Mouse (Mus musculus) E14TG2a.4 (cell line): Measurements from ENCODE around the gene Dbnl.

Source experiments
- H3K27me3 ChIP-seq: 2 replicates; pipeline ENCODE4 v1.6.1; 2014; ENCODE audit warnings: low read length, control low read depth; ENCODE audit not compliant: insufficient read depth
- H3K36me3 ChIP-seq: 2 replicates; pipeline ENCODE4 v1.6.1; 2014; ENCODE audit warnings: low read length, control low read depth; ENCODE audit not compliant: insufficient read depth
- H3K4me1 ChIP-seq: replicated peaks from 2 replicates; pipeline ENCODE4 v1.6.1; 2014; ENCODE audit warnings: low read depth, low read length, control low read depth
- H3K4me3 ChIP-seq: replicated peaks from 2 replicates; pipeline ENCODE4 v1.5.1; 2014; ENCODE audit warnings: mild to moderate bottlenecking, low read length
- H3K9me3 ChIP-seq: 2 replicates; pipeline ENCODE4 v1.6.1; 2014; ENCODE audit warnings: low read length, control low read depth
- CTCF ChIP-seq: conservative IDR thresholded peaks from 2 replicates; pipeline ENCODE4 v1.5.1; 2014; ENCODE audit warnings: low read length
- NANOG ChIP-seq: IDR thresholded peaks from 2 replicates; pipeline ENCODE4 v1.6.1; 2014; ENCODE audit warnings: borderline replicate concordance, low read length, mixed read lengths
- POU5F1 ChIP-seq: IDR thresholded peaks from 2 replicates; pipeline ENCODE4 v1.6.1; 2014; ENCODE audit warnings: low read length, borderline replicate concordance

Gene Dbnl

DNA sequence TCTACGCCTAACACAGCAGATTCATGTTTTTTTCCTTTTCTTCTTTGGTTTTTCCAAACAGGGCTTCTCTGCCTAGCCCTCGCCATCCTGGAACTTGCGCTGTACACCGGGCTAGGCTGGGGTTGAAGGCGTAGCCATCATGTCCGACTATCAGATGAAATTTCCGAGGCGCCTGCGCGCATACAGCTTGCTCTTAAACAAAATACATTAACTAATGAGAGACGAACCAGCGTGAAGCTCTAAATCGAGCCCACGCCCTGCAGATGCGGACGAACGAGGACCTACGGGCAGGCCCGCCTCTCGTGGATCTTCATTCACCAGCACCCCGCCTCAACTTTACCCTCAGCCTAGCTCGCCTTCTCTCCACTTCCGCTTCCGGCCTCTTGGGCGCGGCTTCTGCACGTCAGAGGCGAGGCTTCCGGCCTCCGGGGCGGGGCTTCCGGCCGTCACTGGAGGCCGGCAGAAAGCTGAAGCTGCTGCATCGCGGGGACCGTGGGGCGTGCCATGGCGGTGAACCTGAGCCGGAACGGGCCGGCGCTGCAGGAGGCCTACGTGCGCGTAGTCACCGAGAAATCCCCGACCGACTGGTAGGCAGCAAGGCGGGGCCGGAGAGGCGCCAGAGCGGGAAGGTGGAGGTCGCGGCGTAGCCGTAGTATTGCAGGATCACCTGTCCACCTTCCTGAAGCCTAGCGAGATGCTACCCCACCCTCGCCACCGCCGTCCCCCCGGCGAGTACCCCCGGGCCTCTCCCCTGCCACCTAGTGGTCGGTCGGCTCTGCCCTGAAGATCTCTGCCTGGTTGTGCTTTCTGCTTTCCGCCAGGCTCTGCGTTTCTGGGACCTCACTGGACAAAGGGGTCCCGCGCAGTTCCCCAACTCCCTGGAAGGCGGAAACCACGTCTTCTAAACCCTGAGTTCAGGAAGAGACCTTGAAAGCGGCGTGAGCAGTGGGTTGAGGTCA, at the start of gene Dbnl:
Dbnl (plus strand) TSS at position 433 of the 959 bp plus-strand sequence.
- H3K9me3 ChIP-seq = no peaks in the 10 kb centered on the region
- peaks cover 43% of the 10 kb centered on the region for H3K36me3 ChIP-seq
- peaks cover 47% of the 10 kb centered on the region for H3K4me1 ChIP-seq
- TF ChIP-seq POU5F1 (no peak), CTCF (peak; percentile 78), NANOG (no peak)
- H3K4me3 ChIP-seq = peak within 1 kb of the TSS; percentile 94
- no peaks in the 10 kb centered on the region for H3K27me3 ChIP-seq

DNA sequence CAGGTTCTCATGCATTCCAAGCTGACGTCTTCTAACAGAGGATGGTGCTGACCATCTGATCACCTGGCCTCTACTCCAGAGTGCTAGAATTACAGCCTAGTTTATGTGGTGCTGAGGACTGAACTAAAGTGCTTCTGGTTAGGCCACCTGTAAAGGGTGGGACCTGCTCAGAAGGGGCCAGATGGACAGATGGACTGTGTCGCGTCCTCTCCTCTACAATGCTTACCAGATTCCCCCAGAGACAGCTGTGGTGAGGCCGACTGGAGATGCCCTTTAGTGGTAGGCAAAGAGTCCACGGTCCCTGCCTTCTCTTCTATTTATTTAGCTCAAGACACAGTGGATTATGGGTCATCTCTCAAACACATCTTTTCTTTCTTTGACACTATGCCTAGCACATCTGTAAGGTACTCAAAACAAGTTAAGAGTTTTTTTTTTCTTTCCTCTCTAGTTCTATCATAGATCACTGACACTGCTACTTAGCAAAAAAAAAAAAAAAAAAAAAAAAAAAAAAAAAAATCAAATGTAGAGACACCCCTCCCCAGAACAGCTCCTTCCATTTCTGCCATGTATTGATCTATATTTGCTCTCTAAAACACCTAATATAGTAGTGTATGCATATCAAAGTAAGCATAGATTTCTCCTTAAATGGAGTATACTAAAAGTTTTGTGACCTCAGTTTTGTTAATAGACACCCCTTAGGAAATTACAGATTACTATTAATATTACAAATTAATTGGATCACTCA, 49.2 kb upstream of the Dbnl start:
- TF ChIP-seq POU5F1 (no peak), CTCF (no peak), NANOG (no peak)
- Histone ChIP-seq H3K9me3 (peaks cover 4% of the 10 kb centered on the region), H3K4me1 (peaks cover 50% of the 10 kb centered on the region), H3K4me3 (no peak overlapping the region), H3K27me3 (peaks cover 3% of the 10 kb centered on the region; the same call in 1 of the 2 replicates), H3K36me3 (no peaks in the 10 kb centered on the region)

DNA sequence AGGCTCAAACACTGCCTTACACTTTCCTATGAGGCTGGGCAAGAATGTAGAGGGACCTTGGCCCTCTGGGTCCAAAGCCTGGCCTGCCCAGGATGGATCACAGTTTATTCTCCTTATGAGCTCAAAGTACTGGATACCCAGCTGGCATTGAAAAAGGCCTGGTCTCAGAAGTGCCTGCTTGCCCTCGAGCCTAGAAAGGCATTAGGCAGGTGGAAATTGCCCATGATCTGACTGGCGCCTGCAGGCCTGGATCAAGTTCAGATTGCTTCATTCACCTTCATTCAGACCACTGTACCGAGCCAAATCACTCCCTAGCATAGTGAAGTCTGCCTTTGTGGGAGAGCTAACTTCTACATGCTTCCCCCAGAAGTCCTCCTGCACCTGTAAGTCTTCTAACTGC, 48.4 kb upstream of the Dbnl start:
- peaks cover 43% of the 10 kb centered on the region for H3K4me1 ChIP-seq
- peaks cover 4% of the 10 kb centered on the region for H3K9me3 ChIP-seq
- peaks cover 3% of the 10 kb centered on the region; the same call in 1 of the 2 replicates for H3K27me3 ChIP-seq
- no peaks in the 10 kb centered on the region for H3K36me3 ChIP-seq
- TF ChIP-seq POU5F1 = no peak
- no peak for TF ChIP-seq CTCF
- no peak for TF ChIP-seq NANOG
- peak overlapping the region; percentile 91 for H3K4me3 ChIP-seq

DNA sequence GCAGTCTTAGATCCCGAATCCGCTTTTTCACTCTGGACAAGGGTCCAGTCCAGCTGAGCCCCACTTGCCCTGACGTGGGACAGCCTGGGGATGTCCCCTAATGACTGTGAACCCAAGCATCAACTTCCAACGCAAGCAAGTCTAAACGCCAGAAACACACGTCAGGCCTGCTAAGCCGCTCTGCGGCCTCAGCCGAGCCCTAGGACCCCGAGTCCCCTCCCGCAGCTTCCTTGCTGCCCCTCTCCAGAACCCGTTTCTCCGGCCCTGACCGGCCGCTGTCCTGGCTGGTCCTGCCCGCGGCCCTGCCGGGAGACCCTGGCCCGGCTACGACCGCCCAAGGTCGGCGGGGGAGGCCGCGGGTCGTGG, 47.7 kb upstream of the Dbnl start:
- TF ChIP-seq POU5F1 = no peak
- TF ChIP-seq CTCF = no peak
- no peak for TF ChIP-seq NANOG
- H3K4me1 ChIP-seq = peaks cover 35% of the 10 kb centered on the region
- no peaks in the 10 kb centered on the region for H3K36me3 ChIP-seq
- H3K9me3 ChIP-seq = peaks cover 4% of the 10 kb centered on the region
- peaks cover 3% of the 10 kb centered on the region; the same call in 1 of the 2 replicates for H3K27me3 ChIP-seq
- peak overlapping the region; percentile 91 for H3K4me3 ChIP-seq

DNA sequence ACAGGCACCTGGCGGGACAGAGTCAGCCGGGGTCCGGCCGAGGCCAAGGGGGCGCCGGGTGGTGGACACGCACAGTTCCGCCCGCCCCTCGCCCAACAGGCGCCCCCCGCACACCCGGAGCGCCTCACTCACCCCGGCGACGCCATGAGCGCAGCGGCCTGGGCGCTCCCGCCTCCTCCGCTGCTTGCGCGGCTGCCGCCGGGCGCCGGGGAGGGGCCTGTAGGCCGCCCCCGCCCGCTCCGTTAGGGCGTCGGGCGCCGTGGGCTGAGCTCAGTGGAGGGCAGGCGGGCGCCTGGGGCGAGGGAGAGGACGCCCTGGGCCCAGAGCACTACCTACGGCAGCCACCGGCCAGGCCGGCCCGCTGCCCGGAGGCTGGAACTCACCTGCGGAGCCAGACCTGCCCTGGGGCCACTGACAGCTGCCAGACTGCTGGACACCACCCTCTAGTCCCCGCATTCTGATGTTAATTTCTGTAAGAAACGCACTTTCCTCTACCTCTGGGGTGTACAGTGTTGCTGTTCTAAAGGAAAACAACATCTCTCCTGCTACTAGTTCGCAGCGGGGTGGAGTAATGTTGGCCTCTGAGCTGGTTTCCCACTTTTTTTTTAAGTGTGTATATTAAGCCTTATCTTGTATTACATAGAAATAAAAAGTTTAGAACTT, 47.2 kb upstream of the Dbnl start:
- Histone ChIP-seq H3K36me3 (no peaks in the 10 kb centered on the region), H3K27me3 (peaks cover 3% of the 10 kb centered on the region; the same call in 1 of the 2 replicates), H3K4me1 (peaks cover 34% of the 10 kb centered on the region), H3K4me3 (peak overlapping the region; percentile 91), H3K9me3 (peaks cover 4% of the 10 kb centered on the region)
- TF ChIP-seq CTCF = no peak
- peak; percentile 67; the same call in 1 of the 2 replicates for TF ChIP-seq POU5F1
- TF ChIP-seq NANOG = peak; percentile 16; the same call in 1 of the 2 replicates

DNA sequence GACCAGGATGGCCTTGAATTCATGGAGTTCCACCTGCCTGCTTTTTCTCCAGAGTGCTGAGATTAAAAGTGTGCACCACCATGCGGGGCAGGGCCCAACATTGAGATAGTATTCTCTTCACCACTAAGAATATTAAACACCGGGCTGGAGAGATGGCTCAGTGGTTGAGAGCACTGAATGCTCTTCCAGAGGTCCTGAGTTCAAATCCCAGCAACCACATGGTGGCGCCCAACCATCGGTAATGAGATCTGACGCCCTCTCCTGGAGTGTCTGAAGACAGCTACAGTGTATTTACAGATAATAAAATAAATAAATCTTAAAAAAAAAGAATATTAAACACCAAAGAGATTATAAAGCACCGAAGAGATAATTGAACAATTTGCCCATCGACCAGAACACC, 46.2 kb upstream of the Dbnl start:
- H3K36me3 ChIP-seq = no peaks in the 10 kb centered on the region
- H3K9me3 ChIP-seq = peaks cover 4% of the 10 kb centered on the region
- TF ChIP-seq NANOG (no peak), CTCF (0 out of 2 replicates have a peak, but pooled peaks have one; percentile 9)
- peaks cover 3% of the 10 kb centered on the region; the same call in 1 of the 2 replicates for H3K27me3 ChIP-seq
- no peak overlapping the region for H3K4me3 ChIP-seq
- H3K4me1 ChIP-seq = peaks cover 34% of the 10 kb centered on the region

DNA sequence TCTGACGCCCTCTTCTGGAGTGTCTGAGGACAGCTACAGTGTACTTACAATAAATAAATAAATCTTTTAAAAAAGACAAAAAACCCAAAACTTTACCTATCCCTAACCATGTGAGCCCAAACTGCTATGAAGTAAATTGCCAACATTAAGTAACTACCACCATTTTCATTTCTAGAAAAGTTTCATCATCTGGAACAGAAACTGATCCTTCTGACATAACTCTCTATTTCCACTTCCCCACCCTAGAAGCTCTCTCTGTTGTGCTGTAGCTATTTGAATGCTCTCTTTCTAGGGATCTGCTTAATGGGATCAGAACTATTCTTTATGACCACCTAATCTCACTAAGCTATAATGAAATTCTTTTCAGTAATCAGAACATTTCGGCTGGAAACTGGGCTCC, 43.3 kb upstream of the Dbnl start:
- Histone ChIP-seq H3K4me1 (peaks cover 15% of the 10 kb centered on the region), H3K9me3 (peaks cover 4% of the 10 kb centered on the region), H3K36me3 (no peaks in the 10 kb centered on the region), H3K4me3 (no peak overlapping the region), H3K27me3 (peaks cover 3% of the 10 kb centered on the region; the same call in 1 of the 2 replicates)
- TF ChIP-seq CTCF (no peak), NANOG (no peak), POU5F1 (no peak)

DNA sequence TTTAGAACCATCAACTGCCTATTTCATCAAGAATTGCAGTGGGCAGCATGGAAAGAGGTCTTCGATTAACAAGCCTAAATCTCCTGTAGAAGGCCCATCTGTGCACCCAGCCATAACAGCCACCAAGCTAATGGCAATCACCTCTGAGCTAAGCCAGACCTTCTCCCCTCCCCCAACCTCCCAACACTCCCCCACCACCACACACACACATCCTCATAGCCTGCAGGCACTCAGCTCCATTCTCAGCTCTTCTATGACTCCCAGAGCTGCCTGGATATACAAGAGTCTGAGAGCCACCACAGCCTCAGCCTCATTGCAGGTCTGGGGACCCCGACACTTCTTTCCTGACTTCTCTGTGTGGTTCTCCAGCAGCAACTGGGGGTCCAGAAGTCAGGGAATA, 34.5 kb upstream of the Dbnl start:
- TF ChIP-seq NANOG = no peak

More for the DNA sequence above, 34.5 kb upstream of the Dbnl start:
- H3K4me1 ChIP-seq = peaks cover 12% of the 10 kb centered on the region
- peaks cover 10% of the 10 kb centered on the region for H3K9me3 ChIP-seq
- H3K36me3 ChIP-seq = no peaks in the 10 kb centered on the region
- no peak overlapping the region for H3K4me3 ChIP-seq
- no peaks in the 10 kb centered on the region for H3K27me3 ChIP-seq
